In genomic region chr3:65974232-65975058, GRCm38 (mm10) we compare ENCODE assay signal across 7 mouse cellular contexts. TPM values are rescaled to one million over a fixed set of nuclear protein-coding genes. Genes with fewer than 3 reads are reported as not detected.
DNase-seq lines count a peak whose midpoint lies in the region; ATAC-seq lines count a peak whose summit lies in the region.

No protein-coding gene starts in this region.

- peak; percentile 94 for ATAC-seq in limb, embryonic 11.5 days (ENCODE audit: insufficient number of reproducible peaks, low FRiP score, low TSS enrichment, low read depth)
- ATAC-seq in midbrain, embryonic 14.5 days (ENCODE audit: low FRiP score, low TSS enrichment), result peak; percentile 97

- no peaks in the 10 kb centered on the region for H3K9me3 ChIP-seq in embryonic facial prominence, embryonic 10.5 days
- H3K9me3 ChIP-seq in limb, embryonic 11.5 days (ENCODE audit: control insufficient read depth, low read length), result no peaks in the 10 kb centered on the region
- no peaks in the 10 kb centered on the region for H3K9me3 ChIP-seq in midbrain, embryonic 14.5 days (ENCODE audit: control insufficient read depth, low read length)

- H3K4me3 ChIP-seq in embryonic facial prominence, embryonic 10.5 days, result peak overlapping the region; percentile 71
- H3K4me3 ChIP-seq in limb, embryonic 11.5 days (ENCODE audit: low read depth, low read length), result peak overlapping the region; percentile 62
- peak overlapping the region; percentile 58 for H3K4me3 ChIP-seq in midbrain, embryonic 14.5 days (replicated peaks; ENCODE audit: low read depth, low read length)

- H3K4me1 ChIP-seq in embryonic facial prominence, embryonic 10.5 days, result peaks cover 33% of the 10 kb centered on the region
- H3K4me1 ChIP-seq in limb, embryonic 11.5 days (ENCODE audit: control insufficient read depth, insufficient read depth, low read length), result peaks cover 10% of the 10 kb centered on the region
- H3K4me1 ChIP-seq in midbrain, embryonic 14.5 days (ENCODE audit: control insufficient read depth, insufficient read depth, low read length), result peaks cover 9% of the 10 kb centered on the region

- peak overlapping the region; percentile 53 for H3K4me2 ChIP-seq in limb, embryonic 11.5 days (ENCODE audit: low read depth, severe bottlenecking)
- H3K4me2 ChIP-seq in midbrain, embryonic 14.5 days (ENCODE audit: low read length), result peak overlapping the region; percentile 63

- peak; percentile 99 for DNase-seq in adrenal gland, postnatal 10 days
- DNase-seq in embryonic facial prominence, embryonic 10.5 days (ENCODE audit: low spot score), result peak; percentile 98
- peak; percentile 100 for DNase-seq in heart, adult 11 months
- DNase-seq in kidney, adult 18-20 months, result peak; percentile 99
- DNase-seq in limb, embryonic 11.5 days (ENCODE audit: low spot score), result peak; percentile 99
- peak; percentile 98 for DNase-seq in midbrain, embryonic 14.5 days
- peak; percentile 95 to 99 for DNase-seq in spleen, adult 18-20 months

- H3K27me3 ChIP-seq in embryonic facial prominence, embryonic 10.5 days (replicated peaks; ENCODE audit: low read depth, poor library complexity, severe bottlenecking), result no peaks in the 10 kb centered on the region
- H3K27me3 ChIP-seq in limb, embryonic 11.5 days (ENCODE audit: control insufficient read depth, insufficient read depth, low read length), result no peaks in the 10 kb centered on the region
- no peaks in the 10 kb centered on the region for H3K27me3 ChIP-seq in midbrain, embryonic 14.5 days (ENCODE audit: control insufficient read depth, insufficient read depth, low read length)

- under 1% methylated on average over 43 of the region's 43 CpGs for WGBS in embryonic facial prominence, embryonic 10.5 days
- under 1% methylated on average over 42 of the region's 43 CpGs for WGBS in limb, embryonic 11.5 days
- WGBS in midbrain, embryonic 14.5 days, result under 1% methylated on average over 43 of the region's 43 CpGs

- H3K36me3 ChIP-seq in embryonic facial prominence, embryonic 10.5 days (replicated peaks), result no peaks in the 10 kb centered on the region
- no peaks in the 10 kb centered on the region for H3K36me3 ChIP-seq in limb, embryonic 11.5 days (ENCODE audit: control insufficient read depth, insufficient read depth, low read length)
- no peaks in the 10 kb centered on the region for H3K36me3 ChIP-seq in midbrain, embryonic 14.5 days (ENCODE audit: control insufficient read depth, insufficient read depth, low read length)

- H3K27ac ChIP-seq in embryonic facial prominence, embryonic 10.5 days (replicated peaks), result peak overlapping the region; percentile 95
- H3K27ac ChIP-seq in limb, embryonic 11.5 days (replicated peaks; ENCODE audit: low read depth, low read length), result peak overlapping the region; percentile 95
- H3K27ac ChIP-seq in midbrain, embryonic 14.5 days (replicated peaks; ENCODE audit: low read depth, low read length), result peak overlapping the region; percentile 98

- H3K9ac ChIP-seq in limb, embryonic 11.5 days (ENCODE audit: low read length), result peak overlapping the region; percentile 80
- peak overlapping the region; percentile 67 for H3K9ac ChIP-seq in midbrain, embryonic 14.5 days (replicated peaks; ENCODE audit: low read length)

RNA-seq across cellular contexts. Expression of gene Ccnl1, which starts 16.4 kb away (rescaled TPM):
- total RNA-seq in adrenal gland, postnatal 10 days (2021), result 10 to 100 TPM; 91.1 to 99.3 TPM
- 102 and 104 TPM in 2 replicates for polyA plus RNA-seq in embryonic facial prominence, embryonic 10.5 days (2016; fragmentation: Nextera tagmentation; extraction: Ambion mirVana)
- 127 and 137 TPM in 2 replicates for polyA plus RNA-seq in limb, embryonic 11.5 days (2014; fragmentation: Nextera tagmentation; extraction: Ambion mirVana)
- polyA plus RNA-seq in midbrain, embryonic 14.5 days (2014; fragmentation: Nextera tagmentation; extraction: Ambion mirVana), result 78.1 and 99.0 TPM in 2 replicates

Comparison
In these comparisons a context has a peak if more than half of its experiments do, and no peak if none do; other contexts are left out.
1. Peak in every context shown above with its lines: DNase-seq, ATAC-seq, H3K4me3 ChIP-seq and H3K27ac ChIP-seq.